Mouse (Mus musculus) fibroblast of lung, adult 2 months (primary cell): Measurements from ENCODE around the gene C1rb.
"Not testable (repeated sequence)": the region's sequence is repeated elsewhere in the genome, so short reads cannot be mapped to it uniquely, and the experiment has no call there.

ENCODE experiments used
- DNase-seq: peaks from one replicate; pipeline ENCODE4 v3.0.0-alpha.2; 2011; ENCODE audit warnings: low read depth

C1rb gene

GRCm38 (mm10) chr6:124593121-124593520 is 23.0 kb downstream of the C1rb start:
- no peak for DNase-seq

- DNase-seq, result no peak
Observed at GRCm38 (mm10) chr6:124602031-124602430, 31.9 kb downstream of the C1rb start.

GRCm38 (mm10) chr6:124625612-124626011 is 55.5 kb downstream of the C1rb start:
- no peak for DNase-seq

GRCm38 (mm10) chr6:124626184-124626583 is 56.1 kb downstream of the C1rb start:
- not testable (repeated sequence) for DNase-seq

GRCm38 (mm10) chr6:124630763-124631162 is 60.7 kb downstream of the C1rb start:
- DNase-seq, result no peak
